Mouse (Mus musculus): ENCODE data around the gene Prrc2b. TPM values are rescaled to one million over a fixed set of nuclear protein-coding genes. Genes with fewer than 3 reads are reported as not detected.
A peak's percentile ranks its signal among the peaks of the same experiment; 100 is the strongest.

The Prrc2b gene
- polyA plus RNA-seq, 1 experiment from 2014 or later = 51.7 TPM

GRCm38 (mm10) chr2:32177397-32178060 is 26.6 kb downstream of the Prrc2b start:
- Histone ChIP-seq H3K9ac (no peak overlapping the region), H3K27ac (no peak overlapping the region), H3K36me3 (no peaks in the 10 kb centered on the region), H3K4me3 (no peak overlapping the region), H3K27me3 (no peaks in the 10 kb centered on the region), H3K4me2 (no peak overlapping the region), H3K4me1 (peaks cover 85% of the 10 kb centered on the region), H3K9me3 (no peaks in the 10 kb centered on the region)
- WGBS = 85% methylated on average over 11 of the region's 11 CpGs
- ATAC-seq (ENCODE audit: borderline replicate concordance, extremely low read depth, low FRiP score, low TSS enrichment) = no peak

GRCm38 (mm10) chr2:32179363-32179762 is 28.5 kb downstream of the Prrc2b start:
- Histone ChIP-seq H3K9me3 (no peaks in the 10 kb centered on the region), H3K27me3 (no peaks in the 10 kb centered on the region), H3K4me3 (no peak overlapping the region), H3K36me3 (peaks cover 8% of the 10 kb centered on the region; the same call in 1 of the 2 replicates), H3K4me1 (peaks cover 82% of the 10 kb centered on the region), H3K27ac (no peak overlapping the region), H3K9ac (no peak overlapping the region), H3K4me2 (no peak overlapping the region)
- WGBS = 40% methylated on average over 6 of the region's 6 CpGs
- ATAC-seq (ENCODE audit: borderline replicate concordance, extremely low read depth, low FRiP score, low TSS enrichment) = no peak

- H3K27me3 ChIP-seq = no peaks in the 10 kb centered on the region
- H3K27ac ChIP-seq = no peak overlapping the region
- H3K9me3 ChIP-seq = no peaks in the 10 kb centered on the region
- H3K4me3 ChIP-seq = no peak overlapping the region
- peaks cover 75% of the 10 kb centered on the region for H3K4me1 ChIP-seq
- ATAC-seq (ENCODE audit: borderline replicate concordance, extremely low read depth, low FRiP score, low TSS enrichment) = no peak
- H3K4me2 ChIP-seq = no peak overlapping the region
- 86% methylated on average over 12 of the region's 12 CpGs for WGBS
- peaks cover 12% of the 10 kb centered on the region for H3K36me3 ChIP-seq
- H3K9ac ChIP-seq = no peak overlapping the region
Observed at GRCm38 (mm10) chr2:32180127-32180526, 29.2 kb downstream of the Prrc2b start.

- H3K27ac ChIP-seq = no peak overlapping the region
- no peaks in the 10 kb centered on the region for H3K9me3 ChIP-seq
- peaks cover 66% of the 10 kb centered on the region for H3K4me1 ChIP-seq
- peaks cover 20% of the 10 kb centered on the region for H3K36me3 ChIP-seq
- no peak overlapping the region for H3K9ac ChIP-seq
- H3K27me3 ChIP-seq = no peaks in the 10 kb centered on the region
- ATAC-seq (ENCODE audit: borderline replicate concordance, extremely low read depth, low FRiP score, low TSS enrichment) = no peak
- H3K4me3 ChIP-seq = no peak overlapping the region
- no peak overlapping the region for H3K4me2 ChIP-seq
- WGBS = 84% methylated on average over 5 of the region's 5 CpGs
Observed at GRCm38 (mm10) chr2:32181364-32181763, 30.5 kb downstream of the Prrc2b start.

GRCm38 (mm10) chr2:32182119-32182518 is 31.2 kb downstream of the Prrc2b start:
- no peak overlapping the region for H3K4me3 ChIP-seq
- no peak overlapping the region for H3K4me2 ChIP-seq
- 64% methylated on average over 9 of the region's 9 CpGs for WGBS
- no peak overlapping the region for H3K9ac ChIP-seq
- ATAC-seq (ENCODE audit: borderline replicate concordance, extremely low read depth, low FRiP score, low TSS enrichment) = no peak
- H3K36me3 ChIP-seq = peaks cover 27% of the 10 kb centered on the region
- no peaks in the 10 kb centered on the region for H3K9me3 ChIP-seq
- peaks cover 59% of the 10 kb centered on the region for H3K4me1 ChIP-seq
- peak overlapping the region; percentile 50 for H3K27ac ChIP-seq
- no peaks in the 10 kb centered on the region for H3K27me3 ChIP-seq

GRCm38 (mm10) chr2:32182676-32183296 is 31.9 kb downstream of the Prrc2b start:
- Histone ChIP-seq H3K4me2 (no peak overlapping the region), H3K27ac (peak overlapping the region; percentile 50)
- WGBS = 61% methylated on average over 13 of the region's 13 CpGs

GRCm38 (mm10) chr2:32187019-32187551 is 36.2 kb downstream of the Prrc2b start:
- WGBS = 89% methylated on average over 13 of the region's 13 CpGs
- H3K36me3 ChIP-seq = peaks cover 64% of the 10 kb centered on the region

More at GRCm38 (mm10) chr2:32182676-32183296, 31.9 kb downstream of the Prrc2b start:
- Histone ChIP-seq H3K4me3 (no peak overlapping the region), H3K9ac (no peak overlapping the region), H3K4me1 (peaks cover 53% of the 10 kb centered on the region), H3K9me3 (no peaks in the 10 kb centered on the region), H3K36me3 (peaks cover 34% of the 10 kb centered on the region), H3K27me3 (no peaks in the 10 kb centered on the region)
- ATAC-seq (ENCODE audit: borderline replicate concordance, extremely low read depth, low FRiP score, low TSS enrichment) = peak; percentile 67

GRCm38 (mm10) chr2:32187649-32188048 is 36.8 kb downstream of the Prrc2b start:
- Histone ChIP-seq H3K9me3 (no peaks in the 10 kb centered on the region), H3K27me3 (no peaks in the 10 kb centered on the region), H3K4me2 (no peak overlapping the region), H3K27ac (no peak overlapping the region), H3K4me3 (no peak overlapping the region), H3K9ac (no peak overlapping the region), H3K36me3 (peaks cover 69% of the 10 kb centered on the region), H3K4me1 (peaks cover 10% of the 10 kb centered on the region)
- WGBS = 85% methylated on average over 7 of the region's 7 CpGs
- ATAC-seq (ENCODE audit: borderline replicate concordance, extremely low read depth, low FRiP score, low TSS enrichment) = no peak

More at GRCm38 (mm10) chr2:32187019-32187551, 36.2 kb downstream of the Prrc2b start:
- Histone ChIP-seq H3K4me1 (peaks cover 16% of the 10 kb centered on the region), H3K4me2 (no peak overlapping the region), H3K9ac (no peak overlapping the region), H3K9me3 (no peaks in the 10 kb centered on the region), H3K27ac (no peak overlapping the region), H3K4me3 (no peak overlapping the region), H3K27me3 (no peaks in the 10 kb centered on the region)
- ATAC-seq (ENCODE audit: borderline replicate concordance, extremely low read depth, low FRiP score, low TSS enrichment) = no peak

- Histone ChIP-seq H3K9me3 (no peaks in the 10 kb centered on the region), H3K27me3 (no peaks in the 10 kb centered on the region), H3K36me3 (peaks cover 77% of the 10 kb centered on the region), H3K4me2 (no peak overlapping the region), H3K9ac (no peak overlapping the region), H3K4me3 (no peak overlapping the region), H3K4me1 (no peaks in the 10 kb centered on the region), H3K27ac (no peak overlapping the region)
- WGBS = 68% methylated on average over 5 of the region's 5 CpGs
- no peak for ATAC-seq (ENCODE audit: borderline replicate concordance, extremely low read depth, low FRiP score, low TSS enrichment)
Observed at GRCm38 (mm10) chr2:32189060-32189681, 38.3 kb downstream of the Prrc2b start.

GRCm38 (mm10) chr2:32190620-32191019 is 39.7 kb downstream of the Prrc2b start:
- 48% methylated on average over 1 of the region's 1 CpGs for WGBS
- no peaks in the 10 kb centered on the region for H3K4me1 ChIP-seq
- no peak overlapping the region for H3K4me3 ChIP-seq
- H3K9ac ChIP-seq = no peak overlapping the region
- no peak overlapping the region for H3K27ac ChIP-seq
- no peaks in the 10 kb centered on the region for H3K9me3 ChIP-seq
- H3K27me3 ChIP-seq = no peaks in the 10 kb centered on the region
- peaks cover 84% of the 10 kb centered on the region for H3K36me3 ChIP-seq
- no peak for ATAC-seq (ENCODE audit: borderline replicate concordance, extremely low read depth, low FRiP score, low TSS enrichment)
- no peak overlapping the region for H3K4me2 ChIP-seq

GRCm38 (mm10) chr2:32191872-32192507 is 41.1 kb downstream of the Prrc2b start:
- H3K4me3 ChIP-seq = no peak overlapping the region
- H3K27ac ChIP-seq = no peak overlapping the region
- no peak overlapping the region for H3K4me2 ChIP-seq
- H3K36me3 ChIP-seq = peaks cover 87% of the 10 kb centered on the region
- H3K27me3 ChIP-seq = no peaks in the 10 kb centered on the region
- H3K4me1 ChIP-seq = no peaks in the 10 kb centered on the region
- WGBS = 79% methylated on average over 17 of the region's 18 CpGs
- ATAC-seq (ENCODE audit: borderline replicate concordance, extremely low read depth, low FRiP score, low TSS enrichment) = no peak
- H3K9ac ChIP-seq = no peak overlapping the region
- no peaks in the 10 kb centered on the region for H3K9me3 ChIP-seq

All from lung, embryonic 15.5 days (tissue).